ENCODE assay signal across 21 mouse cellular contexts in genomic region chr1:21919276-21919675, GRCm38 (mm10). TPM values are rescaled to one million over a fixed set of nuclear protein-coding genes. Genes with fewer than 3 reads are reported as not detected.
DNase-seq lines count a peak whose midpoint lies in the region; ATAC-seq lines count a peak whose summit lies in the region.
"Had no signal": no experiment of that assay in that cellular context is flagged by ENCODE, and none has a peak within 500 bp of the region (broad histone marks: within the 10 kb centered on the region; RNA-seq: fewer than 3 reads in every experiment).

No protein-coding gene starts in this region.

- H3K27me3 ChIP-seq in heart, embryonic 15.5 days: no peaks in the 10 kb centered on the region
- H3K27me3 ChIP-seq in midbrain, embryonic 12.5 days: no peaks in the 10 kb centered on the region
- H3K27me3 ChIP-seq in midbrain, embryonic 15.5 days (replicated peaks): no peaks in the 10 kb centered on the region
- no peaks in the 10 kb centered on the region for H3K27me3 ChIP-seq in neural tube, embryonic 15.5 days (replicated peaks)
- H3K27me3 ChIP-seq: forebrain, embryonic 15.5 days; hindbrain, embryonic 15.5 days had no signal

- DNase-seq in heart, postnatal 4 days: no peak
- peak; percentile 47 for DNase-seq in mesoderm, embryonic 11.5 days (ENCODE audit: low read depth, low spot score)
- DNase-seq in thymus, postnatal 36 days: no peak
- no peak for DNase-seq in adipocyte (ENCODE audit: low spot score)
- DNase-seq: cerebellum, adult 9-11 months; heart, adult 11 months; kidney, postnatal 25 days; lung, adult 2 months; right cerebral cortex, postnatal 4 days; thymus, postnatal 14 days had no signal

- H3K4me3 ChIP-seq in heart, embryonic 15.5 days: no peak overlapping the region
- H3K4me3 ChIP-seq in midbrain, embryonic 12.5 days: no peak overlapping the region
- H3K4me3 ChIP-seq in midbrain, embryonic 15.5 days: no peak overlapping the region
- no peak overlapping the region for H3K4me3 ChIP-seq in neural tube, embryonic 15.5 days (replicated peaks)
- H3K4me3 ChIP-seq: embryonic facial prominence, embryonic 10.5 days; forebrain, embryonic 15.5 days; hindbrain, embryonic 15.5 days had no signal

- H3K9ac ChIP-seq in heart, embryonic 15.5 days: no peak overlapping the region
- H3K9ac ChIP-seq in midbrain, embryonic 12.5 days (replicated peaks): no peak overlapping the region
- no peak overlapping the region for H3K9ac ChIP-seq in midbrain, embryonic 15.5 days
- H3K9ac ChIP-seq in neural tube, embryonic 15.5 days (replicated peaks): no peak overlapping the region
- H3K9ac ChIP-seq: forebrain, embryonic 15.5 days; hindbrain, embryonic 15.5 days had no signal

- 34% methylated on average over 6 of the region's 6 CpGs for WGBS in heart, embryonic 15.5 days
- WGBS in midbrain, embryonic 12.5 days: 57% methylated on average over 6 of the region's 6 CpGs
- WGBS in midbrain, embryonic 15.5 days: 37% methylated on average over 6 of the region's 6 CpGs
- WGBS in neural tube, embryonic 15.5 days: 48% methylated on average over 6 of the region's 6 CpGs

- H3K9me3 ChIP-seq in heart, embryonic 15.5 days (replicated peaks): no peaks in the 10 kb centered on the region
- H3K9me3 ChIP-seq in midbrain, embryonic 12.5 days: no peaks in the 10 kb centered on the region
- H3K9me3 ChIP-seq in midbrain, embryonic 15.5 days: no peaks in the 10 kb centered on the region
- no peaks in the 10 kb centered on the region for H3K9me3 ChIP-seq in neural tube, embryonic 15.5 days (replicated peaks)
- H3K9me3 ChIP-seq: embryonic facial prominence, embryonic 10.5 days; forebrain, embryonic 15.5 days; hindbrain, embryonic 15.5 days had no signal

- H3K4me1 ChIP-seq in heart, embryonic 15.5 days (replicated peaks): peaks cover 4% of the 10 kb centered on the region; the same call in 1 of the 2 replicates
- H3K4me1 ChIP-seq in midbrain, embryonic 12.5 days: peaks cover 3% of the 10 kb centered on the region; the same call in 1 of the 2 replicates
- 0 out of 2 replicates have a peak, but pooled peaks cover 3% of the 10 kb centered on the region for H3K4me1 ChIP-seq in midbrain, embryonic 15.5 days
- H3K4me1 ChIP-seq in neural tube, embryonic 15.5 days: no peaks in the 10 kb centered on the region
- H3K4me1 ChIP-seq: embryonic facial prominence, embryonic 10.5 days; forebrain, embryonic 15.5 days; hindbrain, embryonic 15.5 days had no signal

- H3K4me2 ChIP-seq in heart, embryonic 15.5 days: no peak overlapping the region
- H3K4me2 ChIP-seq in midbrain, embryonic 12.5 days (replicated peaks): no peak overlapping the region
- no peak overlapping the region for H3K4me2 ChIP-seq in midbrain, embryonic 15.5 days
- H3K4me2 ChIP-seq in neural tube, embryonic 15.5 days: no peak overlapping the region
- H3K4me2 ChIP-seq: forebrain, embryonic 15.5 days; hindbrain, embryonic 15.5 days; liver, embryonic 11.5 days had no signal

- 0 out of 2 replicates have a peak, but pooled peaks have one; percentile 39 for ATAC-seq in heart, embryonic 15.5 days (replicated peaks; ENCODE audit: insufficient number of reproducible peaks, insufficient read depth, low FRiP score, low read depth)
- ATAC-seq in midbrain, embryonic 12.5 days (ENCODE audit: low FRiP score, low read depth): peak; percentile 83
- no peak for ATAC-seq in midbrain, embryonic 15.5 days (replicated peaks)
- peak; percentile 66 for ATAC-seq in neural tube, embryonic 15.5 days (ENCODE audit: low FRiP score)
- ATAC-seq: forebrain, embryonic 15.5 days; intestine, embryonic 16.5 days had no signal

- H3K36me3 ChIP-seq in heart, embryonic 15.5 days: no peaks in the 10 kb centered on the region
- H3K36me3 ChIP-seq in midbrain, embryonic 12.5 days: no peaks in the 10 kb centered on the region
- H3K36me3 ChIP-seq in midbrain, embryonic 15.5 days (replicated peaks): no peaks in the 10 kb centered on the region
- no peaks in the 10 kb centered on the region for H3K36me3 ChIP-seq in neural tube, embryonic 15.5 days
- H3K36me3 ChIP-seq: embryonic facial prominence, embryonic 10.5 days; forebrain, embryonic 15.5 days; hindbrain, embryonic 15.5 days had no signal

- H3K27ac ChIP-seq in heart, embryonic 15.5 days: no peak overlapping the region
- no peak overlapping the region for H3K27ac ChIP-seq in midbrain, embryonic 12.5 days (replicated peaks)
- H3K27ac ChIP-seq in midbrain, embryonic 15.5 days: no peak overlapping the region
- H3K27ac ChIP-seq in neural tube, embryonic 15.5 days (replicated peaks): no peak overlapping the region
- H3K27ac ChIP-seq: embryonic facial prominence, embryonic 10.5 days; forebrain, embryonic 15.5 days; hindbrain, embryonic 15.5 days; macrophage had no signal

RNA-seq across cellular contexts. Expression of gene Kcnq5, which starts 42.5 kb away (rescaled TPM):
- polyA plus RNA-seq in heart, embryonic 15.5 days (2015; fragmentation: Nextera tagmentation; extraction: Ambion mirVana): 3.0 and 3.2 TPM in 2 replicates
- 10 to 100 TPM; 10.1 to 12.5 TPM for total RNA-seq in heart, postnatal 4 days (2021)
- 1.0 and 1.5 TPM in 2 replicates for polyA plus RNA-seq in midbrain, embryonic 12.5 days (2016; fragmentation: Nextera tagmentation; extraction: Ambion mirVana)
- polyA plus RNA-seq in midbrain, embryonic 15.5 days (2015; fragmentation: Nextera tagmentation; extraction: Ambion mirVana): 1.5 and 1.9 TPM in 2 replicates
- polyA plus RNA-seq in neural tube, embryonic 15.5 days (2015; fragmentation: Nextera tagmentation; extraction: Ambion mirVana): 2.0 and 2.3 TPM in 2 replicates
- polyA plus RNA-seq: C2C12, macrophage had no signal
